Mouse (Mus musculus): ENCODE results near the gene Fuk.
"Not testable (repeated sequence)": the region's sequence is repeated elsewhere in the genome, so short reads cannot be mapped to it uniquely, and the experiment has no call there.

DNA sequence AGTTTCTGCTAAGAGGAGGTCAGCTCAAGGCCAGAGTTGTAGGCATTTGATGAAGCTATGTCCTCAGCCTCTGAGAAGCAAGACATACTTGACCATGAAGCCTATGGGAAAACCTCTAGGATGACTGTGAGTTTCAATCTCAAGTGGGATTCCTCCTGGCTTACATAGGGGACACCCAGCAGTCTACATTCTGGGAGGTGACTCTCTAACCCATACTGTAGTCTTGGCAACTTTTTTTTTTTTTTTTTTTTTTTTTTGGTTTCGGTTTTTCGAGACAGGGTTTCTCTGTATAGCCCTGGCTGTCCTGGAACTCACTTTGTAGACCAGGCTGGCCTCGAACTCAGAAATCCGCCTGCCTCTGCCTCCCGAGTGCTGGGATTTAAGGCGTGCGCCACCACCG lies 27.4 kb upstream of the Fuk start:
- TF ChIP-seq CTCF (IDR thresholded peaks at IDR 0.05; ENCODE audit: borderline replicate concordance, extremely low read depth, insufficient read depth, insufficient read length); POLR2A (IDR thresholded peaks at IDR 0.05; ENCODE audit: borderline replicate concordance, extremely low read depth, insufficient read depth, insufficient read length, poor library complexity, severe bottlenecking): not testable (repeated sequence)
